Mouse (Mus musculus): Measurements from ENCODE around the gene Gm14744. TPM values are rescaled to one million over a fixed set of nuclear protein-coding genes. Genes with fewer than 3 reads are reported as not detected.
"Not testable (repeated sequence)": the region's sequence is repeated elsewhere in the genome, so short reads cannot be mapped to it uniquely, and the experiment has no call there.

The Gm14744 gene
- not detected in 2 replicates for polyA plus RNA-seq (2015; fragmentation: Nextera tagmentation; extraction: Ambion mirVana)

- H3K9me3 ChIP-seq (replicated peaks); H3K27me3 ChIP-seq; H3K4me1 ChIP-seq (replicated peaks); ATAC-seq (ENCODE audit: insufficient read depth); H3K27ac ChIP-seq (replicated peaks); H3K9ac ChIP-seq; H3K36me3 ChIP-seq (replicated peaks); H3K4me2 ChIP-seq; H3K4me3 ChIP-seq (replicated peaks): not testable (repeated sequence)
- 71% methylated on average over 2 of the region's 2 CpGs for WGBS (ENCODE audit: insufficient replicate concordance)
Observed at GRCm38 (mm10) chrX:77864458-77864857, at the start of gene Gm14744. Gene Gm14744, plus strand, starts transcription at chrX:77864758.

DNA sequence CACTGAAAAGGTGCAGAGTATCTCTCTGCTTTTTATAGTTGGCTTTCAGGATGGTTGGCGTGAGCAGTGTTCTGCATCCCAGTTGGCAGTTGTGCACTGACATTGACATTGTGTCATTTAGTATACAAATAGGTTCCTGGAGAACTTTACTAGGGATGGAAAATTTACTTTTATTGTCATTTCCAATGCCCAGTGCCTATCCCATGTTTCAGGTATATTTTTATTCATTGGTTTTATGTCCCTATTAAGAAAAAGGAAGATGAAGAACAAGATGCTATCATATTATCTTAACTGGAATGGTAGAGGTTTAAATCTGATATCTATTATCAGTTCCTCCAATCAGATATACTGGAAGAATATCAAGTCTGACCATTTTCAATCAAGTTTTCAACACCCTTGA is 11.0 kb upstream of the Gm14744 start, which contains the start of gene Pbsn:
TSS of gene Pbsn (minus strand) at position 101 of the 400 bp plus-strand sequence.
- no peaks in the 10 kb centered on the region for H3K4me1 ChIP-seq (replicated peaks)
- no peak for ATAC-seq (ENCODE audit: insufficient read depth)
- H3K9ac ChIP-seq: no peak within 1 kb of the TSS
- no peaks in the 10 kb centered on the region for H3K27me3 ChIP-seq
- no peak within 1 kb of the TSS for H3K27ac ChIP-seq (replicated peaks)
- 63% methylated on average over 1 of the region's 1 CpGs for WGBS (ENCODE audit: insufficient replicate concordance)
- no peaks in the 10 kb centered on the region for H3K36me3 ChIP-seq (replicated peaks)
- no peaks in the 10 kb centered on the region for H3K9me3 ChIP-seq (replicated peaks)
- H3K4me2 ChIP-seq: no peak within 1 kb of the TSS
- no peak within 1 kb of the TSS for H3K4me3 ChIP-seq (replicated peaks)

GRCm38 (mm10) chrX:77880033-77880432 is 15.5 kb downstream of the Gm14744 start:
- H3K9me3 ChIP-seq (replicated peaks): not testable (repeated sequence)
- WGBS (ENCODE audit: insufficient replicate concordance): 26% methylated on average over 2 of the region's 4 CpGs

More at GRCm38 (mm10) chrX:77880033-77880432, 15.5 kb downstream of the Gm14744 start:
- ATAC-seq (ENCODE audit: insufficient read depth); H3K4me1 ChIP-seq (replicated peaks); H3K27me3 ChIP-seq; H3K4me2 ChIP-seq; H3K27ac ChIP-seq (replicated peaks); H3K4me3 ChIP-seq (replicated peaks); H3K9ac ChIP-seq; H3K36me3 ChIP-seq (replicated peaks): not testable (repeated sequence)

Other genes with a start within 250 kb of the Gm14744 start
- gene Prkx, start 68.5 kb upstream of the Gm14744 start, polyA plus RNA-seq (2015; fragmentation: Nextera tagmentation; extraction: Ambion mirVana): 1.8 and 2.0 TPM in 2 replicates
- not detected in 2 replicates for gene Pbsn, start 11.1 kb upstream of the Gm14744 start, polyA plus RNA-seq (2015; fragmentation: Nextera tagmentation; extraction: Ambion mirVana)
- gene 5430402E10Rik, start 60.3 kb downstream of the Gm14744 start, polyA plus RNA-seq (2015; fragmentation: Nextera tagmentation; extraction: Ambion mirVana): not detected in 2 replicates
- not detected in 2 replicates for gene Obp1a, start 226.6 kb downstream of the Gm14744 start, polyA plus RNA-seq (2015; fragmentation: Nextera tagmentation; extraction: Ambion mirVana)

Measured in liver, embryonic 15.5 days (tissue).